Mouse (Mus musculus) megakaryocyte-erythroid progenitor cell, adult 5 weeks (primary cell): ENCODE results near the gene Chdh. TPM values are rescaled to one million over a fixed set of nuclear protein-coding genes. Genes with fewer than 3 reads are reported as not detected.

ENCODE experiments used
- polyA plus RNA-seq: library from polyadenylated mRNA; stranded (reverse); fragments of >175 nt; gene quantifications from 2 replicates; pipeline ENCODE4 v1.2.3, GENCODE M21; 2012

Chdh gene
- polyA plus RNA-seq: 16.4 and 27.7 TPM in 2 replicates

DNA sequence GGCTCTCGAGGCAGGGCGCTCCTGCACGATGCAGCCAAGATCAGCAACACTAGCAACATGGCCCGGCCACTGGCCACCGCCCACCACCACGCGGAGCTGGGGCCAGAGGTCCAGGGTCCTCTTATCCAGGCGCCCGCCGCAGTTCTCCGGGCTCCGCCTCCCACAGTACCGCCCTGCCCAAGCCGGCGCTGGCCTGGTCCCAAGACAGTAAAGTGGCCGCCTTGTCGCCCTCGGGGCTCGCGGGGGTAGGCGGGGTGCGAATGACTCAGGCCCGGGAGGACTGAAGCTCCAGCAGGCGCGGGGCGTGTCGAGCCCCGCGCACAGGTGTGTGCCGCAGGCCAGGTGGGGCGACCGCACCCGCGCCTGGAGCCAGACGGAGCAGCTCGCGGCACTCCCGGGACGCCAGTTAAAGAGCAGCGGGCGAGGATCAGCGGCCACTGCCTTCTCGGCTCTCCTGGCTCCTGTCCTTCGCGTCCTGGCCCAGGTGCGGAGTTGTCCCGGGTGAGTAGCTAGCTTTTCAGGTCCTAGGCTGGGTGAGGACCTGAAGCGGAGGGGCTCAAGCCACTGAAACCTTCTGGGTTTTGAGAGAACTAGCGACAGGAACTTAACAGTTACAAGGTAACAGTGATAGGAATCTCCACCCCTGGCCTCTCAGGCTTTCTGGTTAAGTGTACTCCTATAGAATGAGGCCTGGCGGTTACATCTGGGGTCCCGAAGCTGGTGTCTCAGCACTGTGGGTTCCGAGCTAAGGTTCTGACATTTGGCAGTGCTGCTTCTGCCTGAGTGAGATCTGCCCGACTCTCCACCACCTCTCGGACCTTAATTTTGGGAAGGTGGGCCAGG, at the start of gene Chdh, which contains the start of gene Il17rb:
Gene Chdh, plus strand, starts transcription at position 291 of the 843 bp plus-strand sequence.
Gene Il17rb, minus strand, starts transcription at position 164 of the 843 bp plus-strand sequence.

DNA sequence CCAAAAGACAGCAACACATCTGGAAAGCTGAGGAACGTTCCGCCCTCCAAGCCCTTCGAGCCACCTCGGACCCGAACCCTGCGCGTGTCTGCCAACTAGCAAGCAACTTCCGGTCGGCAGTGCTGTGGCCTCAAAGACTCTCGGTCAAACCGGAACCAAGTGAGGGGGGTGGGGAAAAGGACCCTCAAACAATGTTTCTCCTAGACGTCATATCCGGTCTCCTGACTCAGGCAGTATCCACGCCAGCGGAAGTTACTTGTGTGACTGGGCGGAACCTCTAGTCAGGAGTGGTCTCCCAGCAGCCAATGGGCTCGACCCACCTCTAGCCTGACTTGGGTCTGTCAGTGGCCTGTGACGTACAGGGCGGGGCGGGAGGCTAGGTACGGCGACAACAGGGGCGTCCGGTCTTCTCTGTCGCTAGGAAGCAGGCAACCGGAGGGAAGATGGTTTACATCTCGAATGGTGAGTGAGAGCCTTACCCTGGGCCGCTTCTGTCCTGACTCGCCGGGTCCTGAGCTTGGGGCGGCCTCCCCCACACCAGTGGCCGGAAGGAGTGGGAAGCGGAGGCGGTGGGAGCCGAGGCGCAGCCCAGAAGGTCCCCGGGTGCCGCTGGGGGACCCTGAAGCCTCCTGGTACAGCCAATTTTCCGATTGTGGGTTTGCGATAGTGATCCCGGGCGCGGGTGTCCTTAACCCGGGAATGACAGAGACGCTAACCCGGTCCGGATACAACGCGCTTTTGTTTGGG, 40.6 kb upstream of the Chdh start, which contains the start of gene Selenok:
Gene Selenok, plus strand, starts transcription at position 234 of the 747 bp plus-strand sequence.

DNA sequence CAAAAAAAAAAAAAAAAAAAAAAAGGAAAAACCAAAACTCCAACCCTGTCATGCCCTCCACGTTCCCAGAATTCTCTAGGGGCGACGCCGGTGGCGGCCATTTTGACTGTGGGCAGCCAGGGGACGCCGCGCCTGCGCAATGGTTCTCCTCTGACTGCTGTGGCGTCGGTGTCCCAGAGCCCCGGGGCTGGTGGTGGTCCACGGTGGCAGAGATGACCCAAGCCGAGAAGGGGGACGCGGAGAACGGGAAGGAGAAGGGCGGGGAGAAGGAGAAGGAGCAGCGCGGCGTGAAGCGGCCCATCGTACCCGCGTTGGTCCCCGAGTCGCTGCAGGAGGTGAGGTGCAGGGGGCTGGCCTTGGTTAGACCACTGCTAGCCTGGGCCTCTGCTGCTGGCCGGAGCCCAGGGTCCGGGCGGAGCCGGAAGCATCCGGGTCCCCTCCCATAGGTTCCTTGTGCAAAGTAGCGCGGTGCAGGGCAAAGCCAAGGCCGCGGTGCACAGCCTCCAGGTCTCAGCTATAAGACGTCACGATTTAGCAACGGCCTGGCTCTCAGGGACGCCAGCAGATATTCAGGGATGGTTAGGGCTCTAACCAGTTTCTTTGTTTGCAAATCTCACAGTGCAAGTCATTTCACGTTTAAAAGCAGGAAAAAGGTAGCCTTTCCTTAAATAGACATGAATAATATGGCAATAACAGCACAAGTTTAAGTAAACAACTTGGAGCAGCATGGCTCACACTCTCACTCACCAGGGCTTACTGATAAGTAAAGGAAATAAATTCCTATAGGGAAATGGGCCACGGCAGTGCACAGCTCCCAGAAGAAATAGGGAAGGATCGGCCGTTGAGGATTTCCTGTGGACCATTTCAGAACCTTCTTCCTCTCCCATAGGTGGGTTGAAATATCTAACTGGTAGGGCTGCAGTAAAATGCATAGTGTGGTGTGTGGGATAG, 30.3 kb upstream of the Chdh start, which contains the start of gene Actr8:
Gene Actr8, plus strand, starts transcription at position 84 of the 951 bp plus-strand sequence.

Other genes with a start within 250 kb of the Chdh start
- 11.8 and 14.4 TPM in 2 replicates for gene Selenok, start 40.7 kb upstream of the Chdh start, polyA plus RNA-seq
- gene Actr8, start 30.7 kb upstream of the Chdh start, polyA plus RNA-seq: 41.1 and 51.0 TPM in 2 replicates
- 0.99 and 1.1 TPM in 2 replicates for gene Il17rb, start 127 bp upstream of the Chdh start, polyA plus RNA-seq